Mouse (Mus musculus) myocyte (in vitro differentiated cells): ENCODE results near the gene Srl.

Experiments
- CEBPB ChIP-seq: IDR thresholded peaks from 2 replicates; pipeline ENCODE4 v1.6.1; 2011; ENCODE audit warnings: mild to moderate bottlenecking, moderate library complexity; ENCODE audit not compliant: poor library complexity, insufficient read depth, severe bottlenecking
- E2F4 ChIP-seq: IDR thresholded peaks from one replicate; pipeline ENCODE4 v1.6.1; 2011; ENCODE audit warnings: mild to moderate bottlenecking, control low read depth, moderate library complexity; ENCODE audit not compliant: insufficient read depth
- MAX ChIP-seq: IDR thresholded peaks from one replicate; pipeline ENCODE4 v1.6.1; 2011; ENCODE audit warnings: low read depth, mild to moderate bottlenecking, control low read depth
- MYOD1 ChIP-seq, 3 experiments: IDR thresholded peaks; one replicate each; pipeline ENCODE4 v1.6.1; 2011; ENCODE audit warnings: control low read depth in 2 of 3, low read depth in 2 of 3, mild to moderate bottlenecking in 2 of 3, moderate library complexity in 1 of 3; ENCODE audit not compliant: insufficient read length in 2 of 3, control insufficient read depth in 1 of 3
- MYOG ChIP-seq, 3 experiments: IDR thresholded peaks; one replicate each; pipeline ENCODE4 v1.6.1; 2011; ENCODE audit warnings: control low read depth in 2 of 3, low read depth in 2 of 3, mild to moderate bottlenecking in 2 of 3; ENCODE audit not compliant: insufficient read length in 2 of 3, control insufficient read depth in 1 of 3, insufficient read depth in 1 of 3
- POLR2A ChIP-seq: IDR thresholded peaks from one replicate; pipeline ENCODE4 v1.6.1; 2011; ENCODE audit warnings: low read depth, mild to moderate bottlenecking, control low read depth, moderate library complexity; ENCODE audit not compliant: insufficient read length
- POLR2AphosphoS2 ChIP-seq: IDR thresholded peaks from one replicate; pipeline ENCODE4 v1.6.1; 2011; ENCODE audit warnings: low read depth, control low read depth; ENCODE audit not compliant: insufficient read length
- REST ChIP-seq: IDR thresholded peaks from one replicate; pipeline ENCODE4 v1.6.1; 2011; ENCODE audit warnings: mild to moderate bottlenecking, control low read depth, moderate library complexity; ENCODE audit not compliant: insufficient read depth, insufficient read length
- SRF ChIP-seq: IDR thresholded peaks from one replicate; pipeline ENCODE4 v1.6.1; 2011; ENCODE audit warnings: low read depth; ENCODE audit not compliant: control insufficient read depth, insufficient read length
- TCF12 ChIP-seq: IDR thresholded peaks from one replicate; pipeline ENCODE4 v1.6.1; 2011; ENCODE audit warnings: mild to moderate bottlenecking, control low read depth; ENCODE audit not compliant: poor library complexity, insufficient read depth, severe bottlenecking
- TCF3 ChIP-seq: IDR thresholded peaks from one replicate; pipeline ENCODE4 v1.6.1; 2011; ENCODE audit warnings: low read depth, control low read depth; ENCODE audit not compliant: insufficient read length
- USF1 ChIP-seq: IDR thresholded peaks from one replicate; pipeline ENCODE4 v1.6.1; 2011; ENCODE audit warnings: low read depth, mild to moderate bottlenecking, control low read depth, moderate library complexity

DNA sequence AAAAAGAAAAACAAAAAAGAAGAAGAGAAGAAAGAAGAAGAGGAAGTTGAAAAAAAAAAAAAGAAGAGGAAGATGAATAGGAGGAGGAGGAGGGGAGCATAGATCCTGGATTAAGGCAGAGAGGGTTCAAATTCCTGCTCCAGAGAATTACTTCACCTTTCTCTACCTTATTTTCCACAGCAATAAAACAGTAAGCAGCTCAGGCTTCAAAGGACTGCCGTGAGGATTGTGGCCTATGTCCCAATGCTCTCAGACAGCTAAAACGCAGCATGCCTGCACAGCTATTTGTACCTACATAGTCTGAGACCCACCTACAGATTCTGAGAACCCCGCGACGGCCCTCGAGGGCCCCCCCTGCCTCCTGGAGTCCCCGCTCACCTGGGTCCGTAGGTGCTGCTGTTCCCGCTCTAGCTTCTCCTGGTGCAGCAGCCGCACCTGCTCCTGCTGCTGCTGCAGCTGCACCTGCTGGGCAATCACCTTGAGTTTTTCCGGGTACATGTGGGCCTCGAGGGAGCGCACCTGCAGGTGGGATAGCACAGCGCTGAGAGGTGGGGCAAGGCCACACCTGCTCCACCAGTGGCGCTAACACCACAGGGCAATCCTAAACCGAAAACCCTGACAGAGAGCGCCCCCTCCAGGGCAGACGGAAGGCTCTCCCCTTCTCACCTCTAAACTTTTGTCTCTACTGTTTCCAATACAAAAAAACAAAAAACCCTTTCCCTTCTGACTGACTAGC is 7.5 kb upstream of the Srl start:
- TF ChIP-seq SRF (no peak), POLR2AphosphoS2 (no peak), POLR2A (no peak), MYOD1 (IDR thresholded peaks at IDR 0.05; ENCODE audit: control insufficient read depth in 1 of 3, insufficient read length in 2 of 3, low read depth in 2 of 3) (no peak), TCF3 (no peak), E2F4 (no peak), CEBPB (no peak), USF1 (no peak), TCF12 (no peak), MAX (no peak), REST (no peak), MYOG (IDR thresholded peaks at IDR 0.05; ENCODE audit: control insufficient read depth in 1 of 3, insufficient read depth in 1 of 3, insufficient read length in 2 of 3, low read depth in 2 of 3) (no peak)
